Mouse (Mus musculus) hindbrain, embryonic 12.5 days (tissue): ENCODE results near the gene Babam2. TPM values are rescaled to one million over a fixed set of nuclear protein-coding genes. Genes with fewer than 3 reads are reported as not detected.

ENCODE experiments used
- ATAC-seq: fragments of 200-750 bp; cut with Nextera tagmentation; 2 replicates; pipeline ENCODE4 v1.8.0; 2017; ENCODE audit warnings: moderate TSS enrichment; ENCODE audit not compliant: low FRiP score
- H3K27ac ChIP-seq: fragments of 300-500 bp; sonication (generic); 2 replicates; pipeline ENCODE4 v1.5.1; 2016; ENCODE audit warnings: mild to moderate bottlenecking
- H3K27me3 ChIP-seq: fragments of 300-500 bp; sonication (generic); 2 replicates; pipeline ENCODE4 v1.6.1; 2016; ENCODE audit warnings: mild to moderate bottlenecking
- H3K36me3 ChIP-seq: fragments of 300-500 bp; sonication (generic); 2 replicates; pipeline ENCODE4 v1.6.1; 2016; ENCODE audit warnings: mild to moderate bottlenecking
- H3K4me1 ChIP-seq: fragments of 300-500 bp; sonication (generic); 2 replicates; pipeline ENCODE4 v1.6.1; 2016
- H3K4me2 ChIP-seq: fragments of 300-500 bp; sonication (generic); replicated peaks from 2 replicates; pipeline ENCODE4 v1.6.1; 2016; ENCODE audit warnings: mild to moderate bottlenecking
- H3K4me3 ChIP-seq: fragments of 300-500 bp; sonication (generic); 2 replicates; pipeline ENCODE4 v1.5.1; 2016; ENCODE audit warnings: mild to moderate bottlenecking
- H3K9ac ChIP-seq: fragments of 300-500 bp; sonication (generic); 2 replicates; pipeline ENCODE4 v1.6.1; 2016; ENCODE audit warnings: mild to moderate bottlenecking, moderate library complexity
- H3K9me3 ChIP-seq: fragments of 300-500 bp; sonication (generic); replicated peaks from 2 replicates; pipeline ENCODE4 v1.6.1; 2016; ENCODE audit warnings: mild to moderate bottlenecking
- WGBS: fragments of 180-500 bp; shearing (Covaris S2); methylation state at CpG from one replicate; pipeline ENCODE4 v1.1.7; 2016; 5-methylcytosine and 5-hydroxymethylcytosine counted together
- polyA plus RNA-seq: library from polyadenylated mRNA; unstranded; fragments of >200 nt; fragmentation: Nextera tagmentation; extraction: Ambion mirVana; gene quantifications from 2 replicates; pipeline ENCODE4 v1.2.1, GENCODE M21; 2016

Babam2 gene
- polyA plus RNA-seq, 1 experiment from 2014 or later: 45.2 TPM

GRCm38 (mm10) chr5:32035721-32036320 lies 338.3 kb downstream of the Babam2 start:
- Histone ChIP-seq H3K9me3 (no peaks in the 10 kb centered on the region), H3K4me1 (no peaks in the 10 kb centered on the region; the same call in 1 of the 2 replicates), H3K36me3 (no peaks in the 10 kb centered on the region), H3K4me3 (no peak overlapping the region), H3K4me2 (no peak overlapping the region), H3K27me3 (no peaks in the 10 kb centered on the region), H3K27ac (no peak overlapping the region), H3K9ac (no peak overlapping the region)
- 82% methylated on average over 7 of the region's 7 CpGs for WGBS
- no peak for ATAC-seq

- ATAC-seq: no peak
- Histone ChIP-seq H3K4me2 (no peak overlapping the region), H3K27ac (no peak overlapping the region), H3K9ac (no peak overlapping the region), H3K4me1 (no peaks in the 10 kb centered on the region; the same call in 1 of the 2 replicates), H3K4me3 (no peak overlapping the region), H3K9me3 (no peaks in the 10 kb centered on the region), H3K36me3 (no peaks in the 10 kb centered on the region), H3K27me3 (no peaks in the 10 kb centered on the region)
- 72% methylated on average over 2 of the region's 2 CpGs for WGBS
These were observed 339.4 kb downstream of the Babam2 start for GRCm38 (mm10) chr5:32036896-32037295.

- Histone ChIP-seq H3K4me1 (no peaks in the 10 kb centered on the region; the same call in 1 of the 2 replicates), H3K27ac (no peak overlapping the region), H3K27me3 (no peaks in the 10 kb centered on the region), H3K4me2 (no peak overlapping the region), H3K9ac (no peak overlapping the region), H3K9me3 (no peaks in the 10 kb centered on the region), H3K36me3 (no peaks in the 10 kb centered on the region), H3K4me3 (no peak overlapping the region)
- ATAC-seq: no peak
- WGBS: 89% methylated on average over 4 of the region's 4 CpGs
These were observed 340.1 kb downstream of the Babam2 start for GRCm38 (mm10) chr5:32037546-32037945.

- Histone ChIP-seq H3K9ac (no peak overlapping the region), H3K36me3 (no peaks in the 10 kb centered on the region), H3K4me3 (no peak overlapping the region), H3K27me3 (no peaks in the 10 kb centered on the region), H3K9me3 (no peaks in the 10 kb centered on the region), H3K27ac (no peak overlapping the region), H3K4me1 (no peaks in the 10 kb centered on the region), H3K4me2 (no peak overlapping the region)
- ATAC-seq: no peak
These were observed 341.5 kb downstream of the Babam2 start for GRCm38 (mm10) chr5:32038994-32039393.

- no peak for ATAC-seq
These were observed 342.0 kb downstream of the Babam2 start for GRCm38 (mm10) chr5:32039511-32039910.

GRCm38 (mm10) chr5:32043153-32043552 lies 345.7 kb downstream of the Babam2 start:
- WGBS: 76% methylated on average over 7 of the region's 7 CpGs
- no peak overlapping the region for H3K4me2 ChIP-seq

More at GRCm38 (mm10) chr5:32039511-32039910, 342.0 kb downstream of the Babam2 start:
- WGBS: 89% methylated on average over 3 of the region's 3 CpGs
- no peaks in the 10 kb centered on the region for H3K4me1 ChIP-seq
- H3K9me3 ChIP-seq: no peaks in the 10 kb centered on the region
- no peaks in the 10 kb centered on the region for H3K36me3 ChIP-seq
- no peak overlapping the region for H3K27ac ChIP-seq
- no peak overlapping the region for H3K4me2 ChIP-seq
- H3K9ac ChIP-seq: no peak overlapping the region
- H3K4me3 ChIP-seq: no peak overlapping the region
- H3K27me3 ChIP-seq: no peaks in the 10 kb centered on the region

GRCm38 (mm10) chr5:32043996-32044395 lies 346.5 kb downstream of the Babam2 start:
- H3K27me3 ChIP-seq: no peaks in the 10 kb centered on the region
- H3K36me3 ChIP-seq: no peaks in the 10 kb centered on the region
- H3K9ac ChIP-seq: no peak overlapping the region
- H3K4me2 ChIP-seq: no peak overlapping the region
- no peak overlapping the region for H3K4me3 ChIP-seq
- H3K27ac ChIP-seq: no peak overlapping the region
- ATAC-seq: no peak
- H3K9me3 ChIP-seq: no peaks in the 10 kb centered on the region
- no peaks in the 10 kb centered on the region for H3K4me1 ChIP-seq

More at GRCm38 (mm10) chr5:32043153-32043552, 345.7 kb downstream of the Babam2 start:
- H3K27me3 ChIP-seq: no peaks in the 10 kb centered on the region
- no peaks in the 10 kb centered on the region for H3K4me1 ChIP-seq
- H3K36me3 ChIP-seq: no peaks in the 10 kb centered on the region
- no peak for ATAC-seq
- no peak overlapping the region for H3K4me3 ChIP-seq
- H3K9me3 ChIP-seq: no peaks in the 10 kb centered on the region
- H3K9ac ChIP-seq: no peak overlapping the region
- H3K27ac ChIP-seq: no peak overlapping the region

- H3K4me3 ChIP-seq: no peak overlapping the region
These were observed 354.4 kb downstream of the Babam2 start for GRCm38 (mm10) chr5:32051899-32052298.

GRCm38 (mm10) chr5:32052467-32052866 lies 355.0 kb downstream of the Babam2 start:
- H3K27me3 ChIP-seq: no peaks in the 10 kb centered on the region
- 95% methylated on average over 1 of the region's 1 CpGs for WGBS

More at GRCm38 (mm10) chr5:32051899-32052298, 354.4 kb downstream of the Babam2 start:
- Histone ChIP-seq H3K4me2 (no peak overlapping the region), H3K27ac (no peak overlapping the region), H3K36me3 (no peaks in the 10 kb centered on the region), H3K9ac (no peak overlapping the region), H3K9me3 (no peaks in the 10 kb centered on the region), H3K4me1 (no peaks in the 10 kb centered on the region), H3K27me3 (no peaks in the 10 kb centered on the region)
- ATAC-seq: no peak
- 82% methylated on average over 1 of the region's 1 CpGs for WGBS

GRCm38 (mm10) chr5:32053476-32053875 lies 356.0 kb downstream of the Babam2 start:
- Histone ChIP-seq H3K9ac (no peak overlapping the region), H3K27me3 (no peaks in the 10 kb centered on the region), H3K4me2 (no peak overlapping the region), H3K36me3 (no peaks in the 10 kb centered on the region), H3K4me1 (no peaks in the 10 kb centered on the region), H3K4me3 (no peak overlapping the region), H3K27ac (no peak overlapping the region), H3K9me3 (no peaks in the 10 kb centered on the region)
- 74% methylated on average over 8 of the region's 8 CpGs for WGBS
- no peak for ATAC-seq

More at GRCm38 (mm10) chr5:32052467-32052866, 355.0 kb downstream of the Babam2 start:
- Histone ChIP-seq H3K9me3 (no peaks in the 10 kb centered on the region), H3K4me3 (no peak overlapping the region), H3K27ac (no peak overlapping the region), H3K9ac (no peak overlapping the region), H3K4me2 (no peak overlapping the region), H3K4me1 (no peaks in the 10 kb centered on the region), H3K36me3 (no peaks in the 10 kb centered on the region)
- ATAC-seq: no peak

GRCm38 (mm10) chr5:32055676-32056075 lies 358.2 kb downstream of the Babam2 start:
- Histone ChIP-seq H3K27me3 (no peaks in the 10 kb centered on the region), H3K9me3 (no peaks in the 10 kb centered on the region), H3K4me2 (no peak overlapping the region), H3K4me1 (no peaks in the 10 kb centered on the region), H3K9ac (no peak overlapping the region), H3K27ac (no peak overlapping the region), H3K36me3 (no peaks in the 10 kb centered on the region), H3K4me3 (no peak overlapping the region)
- 87% methylated on average over 3 of the region's 3 CpGs for WGBS
- ATAC-seq: no peak

- no peaks in the 10 kb centered on the region for H3K4me1 ChIP-seq
- no peak overlapping the region for H3K4me3 ChIP-seq
- 78% methylated on average over 1 of the region's 1 CpGs for WGBS
- no peak overlapping the region for H3K4me2 ChIP-seq
- H3K27ac ChIP-seq: no peak overlapping the region
- H3K36me3 ChIP-seq: no peaks in the 10 kb centered on the region
- ATAC-seq: no peak
- H3K27me3 ChIP-seq: no peaks in the 10 kb centered on the region
- H3K9ac ChIP-seq: no peak overlapping the region
- H3K9me3 ChIP-seq: no peaks in the 10 kb centered on the region
These were observed 358.6 kb downstream of the Babam2 start for GRCm38 (mm10) chr5:32056126-32056525.

- H3K4me3 ChIP-seq: no peak overlapping the region
- H3K27ac ChIP-seq: no peak overlapping the region
- ATAC-seq: no peak
- H3K9me3 ChIP-seq: no peaks in the 10 kb centered on the region
- no peaks in the 10 kb centered on the region for H3K4me1 ChIP-seq
- H3K9ac ChIP-seq: no peak overlapping the region
- H3K36me3 ChIP-seq: no peaks in the 10 kb centered on the region
- H3K27me3 ChIP-seq: no peaks in the 10 kb centered on the region
- 84% methylated on average over 8 of the region's 8 CpGs for WGBS
- no peak overlapping the region for H3K4me2 ChIP-seq
These were observed 361.2 kb downstream of the Babam2 start for GRCm38 (mm10) chr5:32058481-32059253.
